Mouse (Mus musculus): ENCODE data around the gene Tenm4. TPM values are rescaled to one million over a fixed set of nuclear protein-coding genes. Genes with fewer than 3 reads are reported as not detected.

Gene Tenm4
- polyA plus RNA-seq, 1 experiment from 2014 or later: 33.1 TPM

DNA sequence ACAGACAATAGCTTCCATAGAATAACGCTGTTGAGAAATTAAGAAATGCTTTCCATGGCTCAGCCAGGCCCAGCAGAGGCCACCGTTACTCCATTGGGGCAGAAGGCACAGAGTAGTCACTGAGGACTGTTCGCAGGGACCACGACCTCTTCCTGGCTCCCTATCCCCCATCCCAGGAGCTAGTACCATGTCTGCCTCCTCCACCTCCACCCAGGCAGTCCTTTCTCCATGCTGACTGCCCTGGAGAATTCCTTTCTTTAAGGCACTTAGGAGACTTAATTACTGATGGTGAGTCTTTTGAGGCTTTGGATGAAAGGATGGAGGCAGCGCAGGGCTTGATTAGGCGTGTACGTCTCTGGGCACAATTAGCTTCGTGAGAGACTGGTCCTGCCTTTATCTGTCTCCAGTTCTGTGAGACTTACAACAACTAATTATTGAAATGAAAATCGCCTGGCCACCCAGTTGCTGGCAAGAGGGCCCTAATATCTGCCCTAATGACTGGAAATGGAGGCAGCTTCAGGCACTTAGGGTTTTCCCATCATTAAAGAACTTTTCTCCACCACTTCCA lies 365.4 kb downstream of the Tenm4 start:
- Histone ChIP-seq H3K9me3 (no peaks in the 10 kb centered on the region), H3K9ac (no peak overlapping the region), H3K27ac (no peak overlapping the region), H3K36me3 (no peaks in the 10 kb centered on the region), H3K4me2 (no peak overlapping the region), H3K4me3 (no peak overlapping the region), H3K27me3 (no peaks in the 10 kb centered on the region), H3K4me1 (replicated peaks) (peaks cover 17% of the 10 kb centered on the region; the same call in 1 of the 2 replicates)
- no peak for ATAC-seq (ENCODE audit: low FRiP score)
- 55% methylated on average over 9 of the region's 9 CpGs for WGBS

DNA sequence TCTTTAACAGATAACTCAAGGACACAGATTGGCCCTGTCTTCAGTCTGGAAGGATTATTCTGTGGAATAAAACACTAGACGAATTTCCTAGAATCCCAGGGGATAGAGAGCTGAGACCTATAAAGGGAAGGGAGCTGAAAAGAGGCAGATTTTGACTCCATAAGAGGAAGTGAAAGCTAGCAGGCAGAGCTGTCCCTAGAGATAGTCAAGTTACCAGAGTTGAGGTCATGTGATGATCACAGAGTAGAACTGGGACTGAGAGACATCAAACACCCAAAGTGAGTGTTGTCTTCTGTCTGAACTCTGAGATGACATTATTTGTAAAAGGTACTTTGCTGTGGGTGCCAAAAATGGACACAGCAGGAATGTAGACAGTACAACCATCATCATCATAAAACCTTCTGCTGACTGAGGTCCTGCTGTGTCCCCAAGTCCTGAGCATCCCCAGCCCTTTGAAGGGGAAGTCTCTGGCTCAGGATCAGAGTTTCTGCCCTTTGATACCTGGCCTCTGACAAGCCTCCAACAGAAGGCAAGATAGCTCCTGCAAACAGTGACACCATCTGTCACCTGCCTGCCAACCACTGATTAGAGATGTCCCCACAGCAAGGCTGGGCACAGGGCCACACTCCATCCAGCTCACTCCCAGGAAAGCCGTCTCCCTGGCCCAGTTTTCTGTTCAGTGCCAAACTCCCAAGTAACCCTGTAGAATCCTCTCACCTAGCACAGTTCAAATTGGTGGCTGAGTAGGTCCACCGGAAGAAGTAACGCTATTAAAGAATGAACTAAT lies 368.4 kb downstream of the Tenm4 start:
- H3K27ac ChIP-seq: no peak overlapping the region
- 84% methylated on average over 4 of the region's 4 CpGs for WGBS
- no peaks in the 10 kb centered on the region for H3K36me3 ChIP-seq
- no peak for ATAC-seq (ENCODE audit: low FRiP score)
- no peaks in the 10 kb centered on the region for H3K27me3 ChIP-seq
- H3K4me3 ChIP-seq: no peak overlapping the region
- H3K9me3 ChIP-seq: no peaks in the 10 kb centered on the region
- no peak overlapping the region for H3K4me2 ChIP-seq
- H3K4me1 ChIP-seq (replicated peaks): peaks cover 14% of the 10 kb centered on the region; the same call in 1 of the 2 replicates
- no peak overlapping the region for H3K9ac ChIP-seq

DNA sequence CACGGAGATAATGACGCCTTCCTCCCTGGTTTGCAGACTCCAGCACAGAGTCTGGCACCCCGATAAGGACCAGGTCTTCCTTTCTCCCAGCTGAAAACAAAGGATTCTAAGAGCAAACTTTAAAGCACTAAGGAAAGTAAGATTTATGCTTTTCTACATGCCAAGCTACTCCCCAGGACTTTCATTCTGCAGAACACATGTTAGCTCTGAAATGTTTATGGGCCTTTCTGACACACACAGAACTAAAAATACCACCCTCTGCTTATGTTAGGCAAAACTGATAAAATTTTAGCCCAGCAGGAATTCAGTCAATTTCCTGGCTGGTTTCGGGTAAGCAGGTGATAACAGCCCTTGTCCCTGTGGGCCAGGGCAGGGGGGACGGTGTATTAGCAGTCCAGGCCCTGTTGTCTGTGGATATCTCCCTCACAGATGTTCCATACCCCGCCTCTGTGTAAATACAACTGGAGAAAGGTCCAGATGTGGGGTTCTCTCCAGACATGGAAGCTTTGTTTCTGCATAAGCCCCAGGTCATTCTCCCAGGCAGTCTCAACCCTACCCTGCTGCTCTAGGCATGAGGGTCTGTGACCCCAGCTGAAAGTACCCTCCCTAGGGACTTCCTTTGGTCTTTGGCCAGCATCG lies 369.5 kb downstream of the Tenm4 start:
- H3K4me3 ChIP-seq: no peak overlapping the region
- H3K36me3 ChIP-seq: no peaks in the 10 kb centered on the region
- H3K4me2 ChIP-seq: no peak overlapping the region
- no peak overlapping the region for H3K27ac ChIP-seq
- no peaks in the 10 kb centered on the region for H3K27me3 ChIP-seq
- ATAC-seq (ENCODE audit: low FRiP score): 0 out of 2 replicates have a peak, but pooled peaks have one; percentile 21
- H3K9ac ChIP-seq: no peak overlapping the region
- 76% methylated on average over 7 of the region's 7 CpGs for WGBS
- peaks cover 14% of the 10 kb centered on the region; the same call in 1 of the 2 replicates for H3K4me1 ChIP-seq (replicated peaks)
- no peaks in the 10 kb centered on the region for H3K9me3 ChIP-seq

DNA sequence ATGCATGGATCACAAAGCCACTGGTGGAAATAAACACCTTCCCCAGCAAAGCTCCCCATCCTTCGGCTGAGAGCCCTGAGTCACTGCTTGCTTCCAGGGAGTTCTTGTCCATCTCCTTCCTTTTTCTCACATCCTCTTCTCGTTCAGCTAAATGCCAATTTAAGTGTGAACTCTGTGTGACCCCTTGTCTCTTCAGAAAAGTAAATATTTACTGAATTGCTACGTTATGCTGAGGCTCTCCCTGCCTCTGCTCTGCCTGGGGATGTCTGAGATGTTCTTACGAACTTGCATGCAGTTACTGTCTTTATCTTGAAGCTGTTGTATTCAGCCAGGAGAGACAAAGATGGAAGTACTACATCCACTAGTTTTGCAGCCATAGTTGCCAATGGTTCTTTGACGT lies 374.9 kb downstream of the Tenm4 start:
- Histone ChIP-seq H3K36me3 (peaks cover 6% of the 10 kb centered on the region; the same call in 1 of the 2 replicates), H3K9me3 (no peaks in the 10 kb centered on the region), H3K4me2 (no peak overlapping the region), H3K27ac (no peak overlapping the region), H3K9ac (no peak overlapping the region), H3K4me1 (replicated peaks) (peaks cover 2% of the 10 kb centered on the region; the same call in 1 of the 2 replicates), H3K27me3 (no peaks in the 10 kb centered on the region), H3K4me3 (no peak overlapping the region)
- 62% methylated on average over 5 of the region's 5 CpGs for WGBS
- ATAC-seq (ENCODE audit: low FRiP score): no peak

DNA sequence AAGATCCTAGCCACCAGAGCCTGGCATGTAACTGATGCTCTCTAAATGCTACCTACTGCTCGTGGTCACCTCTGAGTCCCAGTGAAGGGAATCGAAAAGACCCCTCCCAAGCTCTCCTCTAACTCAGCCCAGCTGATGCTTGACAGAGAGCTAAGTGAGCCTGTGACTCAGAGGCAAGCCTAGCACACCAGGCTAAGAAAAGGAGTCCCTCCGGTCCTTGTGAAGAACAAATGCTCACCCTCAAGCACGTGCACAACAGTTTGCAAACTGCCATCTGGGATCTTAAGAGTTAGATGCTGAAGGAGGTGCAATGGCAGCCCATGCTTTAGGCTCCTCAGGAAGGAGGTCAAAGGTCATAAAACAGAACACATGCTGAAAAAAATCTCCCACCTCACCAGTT lies 380.8 kb downstream of the Tenm4 start:
- Histone ChIP-seq H3K27me3 (no peaks in the 10 kb centered on the region), H3K4me2 (no peak overlapping the region), H3K36me3 (peaks cover 6% of the 10 kb centered on the region; the same call in 1 of the 2 replicates), H3K9ac (0 out of 2 replicates have a peak overlapping the region, but pooled peaks have one; percentile 19), H3K4me1 (replicated peaks) (peaks cover 37% of the 10 kb centered on the region), H3K27ac (no peak overlapping the region), H3K4me3 (no peak overlapping the region), H3K9me3 (no peaks in the 10 kb centered on the region)
- 86% methylated on average over 4 of the region's 4 CpGs for WGBS
- no peak for ATAC-seq (ENCODE audit: low FRiP score)

DNA sequence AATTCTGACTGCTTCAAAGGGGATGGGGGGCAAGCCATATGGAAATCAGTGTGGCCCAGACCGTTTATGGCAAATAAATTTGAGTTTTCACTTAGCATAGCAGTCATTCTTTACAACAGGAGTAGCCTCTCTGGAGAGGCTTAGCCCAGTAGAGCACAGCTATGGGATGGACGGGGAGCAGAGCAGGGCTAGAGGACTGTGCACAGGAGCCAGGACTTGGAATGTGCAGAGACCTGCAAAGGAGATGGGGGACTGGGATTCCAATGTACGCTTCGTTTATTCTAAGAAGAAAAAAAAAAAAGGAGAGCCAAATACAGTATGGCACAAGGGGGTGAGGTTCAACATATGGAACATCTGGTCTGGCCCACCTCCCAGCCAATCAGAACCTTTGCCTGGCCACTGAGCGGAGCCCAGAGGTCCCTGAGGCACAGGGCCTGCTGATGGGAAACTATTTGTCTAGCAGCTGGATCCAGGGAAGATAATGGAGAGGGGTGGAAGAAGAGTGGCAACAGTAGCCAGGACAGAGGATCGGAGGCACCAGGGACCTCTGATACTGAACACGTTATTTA lies 381.3 kb downstream of the Tenm4 start:
- Histone ChIP-seq H3K4me1 (replicated peaks) (peaks cover 37% of the 10 kb centered on the region), H3K36me3 (peaks cover 6% of the 10 kb centered on the region; the same call in 1 of the 2 replicates), H3K4me2 (no peak overlapping the region), H3K9me3 (no peaks in the 10 kb centered on the region), H3K9ac (no peak overlapping the region), H3K27me3 (no peaks in the 10 kb centered on the region), H3K4me3 (no peak overlapping the region), H3K27ac (no peak overlapping the region)
- 60% methylated on average over 7 of the region's 7 CpGs for WGBS
- no peak for ATAC-seq (ENCODE audit: low FRiP score)

DNA sequence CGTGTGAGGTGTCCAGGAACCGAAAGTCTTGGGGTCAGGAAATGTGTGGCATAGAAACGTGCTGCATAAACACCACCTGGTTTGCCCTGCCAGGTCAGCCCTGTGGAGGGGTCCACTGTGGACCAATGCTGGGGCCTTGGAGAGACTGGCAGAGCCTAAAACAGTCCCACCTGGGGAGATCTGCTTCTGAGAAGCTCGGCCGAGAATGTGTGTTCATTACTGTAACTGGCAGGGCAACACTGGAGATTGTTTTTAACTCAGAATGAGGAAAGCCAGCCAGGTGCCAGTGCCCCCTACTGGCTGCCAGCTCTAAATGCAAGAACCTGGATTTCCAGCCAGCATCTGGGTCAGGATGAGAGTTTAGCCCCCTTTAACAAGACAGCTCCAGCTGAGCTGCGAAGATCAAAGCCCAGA lies 383.2 kb downstream of the Tenm4 start:
- Histone ChIP-seq H3K9ac (no peak overlapping the region), H3K4me2 (no peak overlapping the region), H3K9me3 (no peaks in the 10 kb centered on the region), H3K27me3 (no peaks in the 10 kb centered on the region), H3K27ac (no peak overlapping the region), H3K4me3 (no peak overlapping the region), H3K4me1 (replicated peaks) (peaks cover 37% of the 10 kb centered on the region), H3K36me3 (peaks cover 6% of the 10 kb centered on the region; the same call in 1 of the 2 replicates)
- ATAC-seq (ENCODE audit: low FRiP score): peak; percentile 49; the same call in 1 of the 2 replicates
- 52% methylated on average over 6 of the region's 6 CpGs for WGBS

DNA sequence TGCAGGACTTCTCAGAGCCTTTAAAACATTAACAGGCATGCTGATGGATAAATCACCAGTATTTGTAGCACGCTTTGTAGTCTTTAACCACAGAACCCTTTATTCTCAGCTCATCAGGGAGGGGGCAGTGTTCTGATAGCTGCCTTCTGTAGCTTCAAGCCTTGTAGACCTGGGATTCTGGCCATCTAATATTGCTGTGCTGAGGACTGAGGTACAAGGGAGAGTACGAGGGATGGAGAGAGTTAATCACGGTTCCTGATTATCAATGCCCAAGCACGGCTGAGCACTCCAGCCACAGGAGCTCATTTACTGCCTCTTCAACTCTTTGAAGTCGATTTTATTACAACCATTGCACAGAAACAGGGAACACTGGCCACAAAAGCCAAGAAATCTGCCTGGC lies 384.2 kb downstream of the Tenm4 start:
- peaks cover 3% of the 10 kb centered on the region; the same call in 1 of the 2 replicates for H3K36me3 ChIP-seq
- H3K4me1 ChIP-seq (replicated peaks): peaks cover 37% of the 10 kb centered on the region
- no peak overlapping the region for H3K4me2 ChIP-seq
- no peaks in the 10 kb centered on the region for H3K27me3 ChIP-seq
- 0 out of 2 replicates have a peak overlapping the region, but pooled peaks have one; percentile 15 for H3K27ac ChIP-seq
- WGBS: 22% methylated on average over 5 of the region's 5 CpGs
- ATAC-seq (ENCODE audit: low FRiP score): no peak
- H3K4me3 ChIP-seq: no peak overlapping the region
- H3K9me3 ChIP-seq: no peaks in the 10 kb centered on the region
- H3K9ac ChIP-seq: no peak overlapping the region

DNA sequence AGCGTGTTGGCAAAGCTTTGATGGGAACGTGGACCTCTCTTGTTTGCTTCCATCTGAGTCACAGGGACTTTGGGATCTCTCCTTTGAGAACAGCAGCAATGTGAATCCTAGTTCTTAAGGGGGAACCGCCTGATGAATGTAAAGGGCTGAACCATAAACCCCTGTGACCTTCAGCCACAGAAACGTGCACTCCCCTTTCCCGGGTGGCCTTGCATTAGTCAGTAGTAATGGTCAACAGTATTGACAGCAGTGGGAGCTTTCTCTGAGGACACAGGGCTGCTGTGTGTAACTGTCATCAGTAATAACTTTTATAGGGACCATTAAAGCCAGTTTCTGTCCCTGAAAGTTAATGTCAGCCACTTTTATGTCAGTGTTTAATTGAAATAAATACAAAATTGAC lies 385.7 kb downstream of the Tenm4 start:
- no peak for ATAC-seq (ENCODE audit: low FRiP score)
- Histone ChIP-seq H3K4me3 (no peak overlapping the region), H3K27ac (no peak overlapping the region), H3K4me1 (replicated peaks) (peaks cover 36% of the 10 kb centered on the region), H3K9ac (no peak overlapping the region), H3K4me2 (no peak overlapping the region), H3K27me3 (no peaks in the 10 kb centered on the region), H3K36me3 (no peaks in the 10 kb centered on the region), H3K9me3 (no peaks in the 10 kb centered on the region)
- 84% methylated on average over 5 of the region's 5 CpGs for WGBS

DNA sequence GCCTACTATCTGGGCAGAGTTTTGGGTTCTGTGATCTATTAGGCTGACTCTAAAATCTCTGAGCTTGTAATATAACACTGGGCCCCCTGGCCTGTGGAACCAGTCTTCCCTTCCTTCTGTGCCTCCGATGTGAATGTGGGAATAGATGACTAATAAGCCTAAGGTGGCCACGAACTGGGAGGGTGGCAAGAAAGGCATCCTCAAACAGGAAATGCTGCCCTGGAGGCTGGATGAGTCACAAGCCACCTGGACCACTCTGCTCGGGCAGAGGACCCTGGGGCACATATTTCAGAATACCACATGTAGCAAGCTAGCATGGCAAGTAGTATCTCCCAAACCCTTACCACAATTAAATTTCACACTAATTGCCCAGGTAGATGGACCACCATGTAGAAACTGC lies 391.8 kb downstream of the Tenm4 start:
- Histone ChIP-seq H3K27ac (no peak overlapping the region), H3K9me3 (no peaks in the 10 kb centered on the region), H3K27me3 (no peaks in the 10 kb centered on the region), H3K4me1 (replicated peaks) (peaks cover 10% of the 10 kb centered on the region), H3K4me2 (no peak overlapping the region), H3K9ac (no peak overlapping the region), H3K36me3 (no peaks in the 10 kb centered on the region), H3K4me3 (no peak overlapping the region)
- ATAC-seq (ENCODE audit: low FRiP score): no peak
- 61% methylated on average over 3 of the region's 3 CpGs for WGBS

DNA sequence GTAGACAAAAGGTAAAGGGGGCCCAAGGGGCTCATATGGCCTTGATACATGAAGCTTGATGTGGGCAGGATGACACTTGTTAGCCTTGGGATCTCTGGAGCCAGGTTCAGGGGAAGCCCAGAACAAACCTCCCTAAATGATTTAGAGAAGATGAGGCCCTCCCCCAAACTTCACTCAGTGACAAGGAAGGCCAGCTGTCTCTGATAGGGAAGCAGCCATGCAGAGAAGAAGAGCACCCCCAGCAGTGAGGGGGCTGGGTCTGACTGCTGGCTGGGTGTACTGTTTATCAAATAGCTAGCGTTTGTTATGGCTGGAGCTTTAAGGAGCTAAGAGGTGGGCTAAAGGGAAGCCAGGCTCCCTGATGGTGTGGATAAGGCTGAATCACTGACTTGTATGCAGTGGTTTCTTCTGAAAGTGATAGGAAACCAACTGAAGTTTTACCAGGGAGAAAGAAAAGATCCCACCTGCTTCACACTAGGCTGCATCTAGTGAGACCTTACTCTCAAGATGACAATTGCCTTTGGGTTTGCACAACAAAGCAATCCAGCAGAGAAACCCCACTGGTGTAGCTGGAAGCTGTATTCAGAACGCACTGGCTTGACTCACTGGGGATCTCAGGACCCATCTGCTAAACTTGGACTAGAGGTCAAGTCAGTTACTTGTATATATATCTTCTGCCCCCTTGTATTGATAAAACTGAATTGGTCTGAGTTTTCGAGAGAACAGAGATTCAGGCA lies 392.5 kb downstream of the Tenm4 start:
- Histone ChIP-seq H3K4me3 (no peak overlapping the region), H3K4me2 (no peak overlapping the region), H3K4me1 (replicated peaks) (peaks cover 12% of the 10 kb centered on the region), H3K27me3 (no peaks in the 10 kb centered on the region), H3K27ac (no peak overlapping the region), H3K9me3 (no peaks in the 10 kb centered on the region), H3K36me3 (no peaks in the 10 kb centered on the region), H3K9ac (no peak overlapping the region)
- WGBS: 33% methylated on average over 3 of the region's 3 CpGs
- ATAC-seq (ENCODE audit: low FRiP score): no peak
